Mouse (Mus musculus) liver, adult 2 months (tissue): ENCODE data around the gene Epha6. TPM values are rescaled to one million over a fixed set of nuclear protein-coding genes. Genes with fewer than 3 reads are reported as not detected.
A peak's percentile ranks its signal among the peaks of the same experiment; 100 is the strongest.

Experiments used
- DNase-seq: peaks from one replicate; pipeline ENCODE4 v3.0.0-alpha.2; 2011; ENCODE audit warnings: low read depth, low spot score; ENCODE audit errors: extremely low read depth
- H3K27ac ChIP-seq: fragments of 200-500 bp; replicated peaks from 2 replicates; pipeline ENCODE4 v1.5.1; 2012; ENCODE audit warnings: low read depth, mild to moderate bottlenecking, control low read depth, inconsistent platforms, low read length; ENCODE audit not compliant: insufficient read depth
- H3K27me3 ChIP-seq: fragments of 200-500 bp; 2 replicates; pipeline ENCODE4 v1.6.1; 2012; ENCODE audit warnings: mild to moderate bottlenecking, moderate library complexity, low read length, inconsistent platforms; ENCODE audit not compliant: control insufficient read depth, insufficient read depth
- H3K36me3 ChIP-seq: fragments of 200-500 bp; 2 replicates; pipeline ENCODE4 v1.6.1; 2012; ENCODE audit warnings: low read length, inconsistent platforms; ENCODE audit not compliant: control insufficient read depth, insufficient read depth
- H3K4me1 ChIP-seq: fragments of 200-500 bp; 2 replicates; pipeline ENCODE4 v1.6.1; 2011; ENCODE audit warnings: low read length; ENCODE audit not compliant: control insufficient read depth, insufficient read depth
- H3K4me3 ChIP-seq: fragments of 200-500 bp; 2 replicates; pipeline ENCODE4 v1.5.1; 2011; ENCODE audit warnings: low read depth, mild to moderate bottlenecking, control low read depth, low read length, moderate library complexity; ENCODE audit not compliant: insufficient read depth
- H3K79me2 ChIP-seq: fragments of 200-500 bp; 2 replicates; pipeline ENCODE4 v1.6.1; 2012; ENCODE audit warnings: inconsistent platforms, mild to moderate bottlenecking, low read length, moderate library complexity; ENCODE audit not compliant: control insufficient read depth, insufficient read depth
- H3K9ac ChIP-seq: fragments of 200-500 bp; 2 replicates; pipeline ENCODE4 v1.6.1; 2012; ENCODE audit warnings: low read depth, mild to moderate bottlenecking, control low read depth, inconsistent platforms, low read length
- CTCF ChIP-seq: fragments of 200-500 bp; IDR thresholded peaks from 2 replicates; pipeline ENCODE4 v1.5.1; 2011; ENCODE audit warnings: low read depth, low read length, control low read depth
- POLR2A ChIP-seq: fragments of 200-500 bp; IDR thresholded peaks from 2 replicates; pipeline ENCODE4 v1.6.1; 2011; ENCODE audit warnings: low read length, control low read depth; ENCODE audit not compliant: insufficient read depth; ENCODE audit errors: extremely low read depth
- WGBS: fragments of 180-500 bp; shearing (Covaris S2); methylation state at CpG from one replicate; pipeline ENCODE4 v1.1.7; 2018; 5-methylcytosine and 5-hydroxymethylcytosine counted together
- polyA plus RNA-seq: library from polyadenylated mRNA; depleted of rRNA; stranded (reverse); fragments of >200 nt; gene quantifications from 2 replicates; pipeline ENCODE4 v1.2.3, GENCODE M21; 2012
- total RNA-seq: library from RNA; depleted of rRNA; stranded (reverse); fragments of >200 nt; gene quantifications from 2 replicates; pipeline ENCODE4 v1.2.3, GENCODE M21; 2014

Gene Epha6
- total and polyA plus RNA-seq, 2 experiments, result not detected

DNA sequence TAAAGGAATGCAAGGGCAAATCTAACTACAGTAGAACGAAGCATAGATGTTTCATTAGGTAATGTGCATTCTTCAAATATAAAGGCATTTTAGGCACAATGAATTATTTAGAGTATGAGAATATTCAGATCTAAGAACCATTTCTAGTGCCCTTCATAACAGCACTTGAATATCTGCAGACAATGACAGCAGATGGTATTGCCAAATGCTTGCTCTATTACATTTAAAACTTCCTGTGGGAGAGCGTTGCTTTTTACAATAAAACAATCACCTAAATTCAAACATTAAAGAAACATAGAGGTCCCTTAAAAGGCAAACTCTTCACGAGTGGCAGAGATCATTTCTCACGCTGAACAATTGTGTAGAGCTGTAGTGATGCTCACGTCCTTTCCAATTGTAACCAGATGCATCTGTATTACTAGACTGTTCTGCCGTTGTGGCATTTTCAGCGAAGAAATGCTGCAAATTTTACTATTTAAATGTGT is 347.1 kb downstream of the Epha6 start:
- H3K9ac ChIP-seq, result no peak overlapping the region
- no peak overlapping the region for H3K4me3 ChIP-seq
- H3K27ac ChIP-seq, result no peak overlapping the region
- H3K4me1 ChIP-seq, result no peaks in the 10 kb centered on the region
- H3K79me2 ChIP-seq, result no peaks in the 10 kb centered on the region
- WGBS, result 80% methylated on average over 7 of the region's 7 CpGs
- no peak for DNase-seq
- no peaks in the 10 kb centered on the region for H3K27me3 ChIP-seq
- TF ChIP-seq POLR2A (no peak), CTCF (no peak)
- no peaks in the 10 kb centered on the region for H3K36me3 ChIP-seq

DNA sequence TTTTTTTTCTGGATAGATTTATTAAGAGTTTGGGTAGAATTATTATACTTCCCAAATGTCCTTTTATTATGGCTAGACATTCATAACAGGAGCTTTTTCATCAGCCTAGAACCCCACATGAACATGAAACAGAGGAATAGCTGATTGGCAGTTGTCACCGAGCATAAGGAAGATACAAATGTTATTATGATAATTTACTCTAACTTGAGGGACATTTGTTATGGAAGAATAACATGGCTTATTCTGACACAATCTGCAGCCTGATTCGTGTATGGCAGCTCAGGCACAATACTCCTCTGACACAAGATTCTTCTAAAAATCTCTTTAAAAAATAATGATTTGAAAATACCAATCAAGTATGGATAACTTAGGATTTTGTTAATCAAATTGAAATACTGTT is 347.7 kb downstream of the Epha6 start:
- Histone ChIP-seq H3K79me2 (no peaks in the 10 kb centered on the region), H3K27ac (no peak overlapping the region), H3K9ac (no peak overlapping the region), H3K36me3 (no peaks in the 10 kb centered on the region), H3K4me3 (no peak overlapping the region), H3K27me3 (no peaks in the 10 kb centered on the region), H3K4me1 (no peaks in the 10 kb centered on the region)
- DNase-seq, result no peak
- 60% methylated on average over 2 of the region's 2 CpGs for WGBS
- TF ChIP-seq POLR2A (no peak), CTCF (no peak)

DNA sequence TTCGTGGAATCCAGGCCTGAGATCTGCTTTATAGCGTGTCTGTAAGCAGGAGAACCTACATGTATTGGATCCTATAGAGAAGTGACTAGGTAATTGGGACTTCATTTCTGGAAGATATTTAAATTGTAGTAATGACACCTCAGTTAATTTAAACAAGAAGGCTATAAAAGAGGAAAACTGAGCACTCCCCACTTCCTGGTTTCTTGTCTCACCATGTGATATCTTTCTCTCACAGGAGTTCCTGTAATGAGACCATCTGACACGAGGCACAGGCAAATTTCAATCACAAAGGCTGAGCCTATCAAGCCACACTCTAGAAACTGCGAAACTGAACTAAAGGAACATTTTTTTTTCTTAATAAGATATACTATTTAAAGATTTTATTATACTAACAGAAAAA is 348.3 kb downstream of the Epha6 start:
- Histone ChIP-seq H3K4me1 (no peaks in the 10 kb centered on the region), H3K27ac (no peak overlapping the region), H3K79me2 (no peaks in the 10 kb centered on the region), H3K4me3 (no peak overlapping the region), H3K27me3 (no peaks in the 10 kb centered on the region), H3K36me3 (no peaks in the 10 kb centered on the region), H3K9ac (no peak overlapping the region)
- no peak for DNase-seq
- WGBS, result 60% methylated on average over 4 of the region's 4 CpGs
- TF ChIP-seq POLR2A (no peak), CTCF (no peak)

DNA sequence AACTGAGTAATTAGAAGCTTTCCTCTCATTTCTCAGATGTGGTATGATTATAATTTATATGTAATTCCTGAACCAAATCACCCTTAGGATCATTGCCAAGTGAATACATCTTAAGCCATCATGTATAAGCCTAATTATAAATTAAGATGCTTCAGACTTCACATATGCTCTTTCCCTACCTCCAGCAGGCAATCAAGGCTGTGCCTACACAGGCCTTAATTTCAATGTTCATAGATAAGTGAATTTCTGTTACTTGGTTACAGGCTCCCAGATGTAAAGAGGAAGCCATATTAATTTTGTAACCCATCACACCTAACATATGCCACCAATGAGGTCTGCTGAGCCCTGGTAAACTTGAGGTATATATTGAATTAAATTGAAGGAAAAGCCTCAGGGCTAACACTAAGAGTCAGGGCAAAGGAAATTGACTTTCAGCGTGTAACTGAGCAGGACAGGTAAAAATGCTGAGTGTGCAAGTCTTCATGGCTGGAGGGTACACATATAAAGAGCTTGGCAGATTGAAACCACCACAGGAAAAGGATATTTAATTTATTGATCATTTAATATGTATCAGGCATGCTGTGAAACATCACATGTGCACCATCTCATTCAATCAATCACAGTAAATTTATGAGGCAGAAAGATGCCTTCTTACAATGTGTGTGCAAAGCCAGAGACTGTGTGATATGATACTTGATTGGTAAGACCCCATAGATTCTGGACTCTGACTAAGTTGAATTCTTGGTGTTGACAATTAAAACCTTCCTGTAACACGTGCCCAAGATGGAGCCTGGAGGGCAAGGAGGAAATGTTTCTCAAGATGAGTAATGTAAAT is 365.8 kb downstream of the Epha6 start:
- no peaks in the 10 kb centered on the region for H3K4me1 ChIP-seq
- no peak for DNase-seq
- no peak for TF ChIP-seq CTCF
- no peak for TF ChIP-seq POLR2A
- WGBS, result 61% methylated on average over 2 of the region's 2 CpGs
- H3K27ac ChIP-seq, result no peak overlapping the region
- no peak overlapping the region for H3K4me3 ChIP-seq
- H3K27me3 ChIP-seq, result no peaks in the 10 kb centered on the region
- H3K9ac ChIP-seq, result no peak overlapping the region
- H3K36me3 ChIP-seq, result no peaks in the 10 kb centered on the region
- H3K79me2 ChIP-seq, result no peaks in the 10 kb centered on the region

DNA sequence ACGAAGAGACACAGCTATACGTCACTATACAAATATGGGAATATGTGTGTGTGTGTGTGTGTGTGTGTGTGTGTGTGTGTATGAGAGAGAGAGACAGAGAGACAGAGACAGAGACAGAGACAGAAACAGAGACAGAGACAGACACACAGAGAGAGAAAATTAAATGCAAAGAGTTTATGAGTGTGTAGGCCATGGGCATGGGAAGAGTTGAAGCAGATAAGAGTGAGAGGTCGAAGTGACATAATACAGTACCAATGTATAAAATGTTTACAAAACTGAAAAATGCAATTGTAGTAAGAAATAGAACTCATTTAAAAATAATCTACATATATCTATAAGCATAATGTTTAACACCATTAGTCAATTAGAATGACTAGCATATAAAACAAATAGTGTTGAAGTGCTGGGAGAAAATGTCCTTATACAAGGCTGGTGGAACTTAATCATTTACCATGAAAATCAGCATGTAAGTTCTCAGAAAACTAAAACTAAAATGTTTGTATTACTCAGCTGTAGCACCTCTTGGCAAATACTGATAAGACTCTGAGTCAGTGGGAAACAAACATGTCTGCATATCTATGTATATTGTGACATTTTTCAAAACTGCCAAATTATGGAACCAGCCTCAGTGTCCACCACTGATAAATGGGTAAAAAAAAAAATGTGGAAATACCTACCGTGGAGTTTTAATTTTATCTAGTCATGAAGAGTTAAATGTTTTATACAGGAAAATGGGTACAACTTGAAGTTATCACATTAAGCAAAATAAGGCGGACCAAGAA is 371.2 kb downstream of the Epha6 start:
- Histone ChIP-seq H3K9ac (no peak overlapping the region), H3K27me3 (no peaks in the 10 kb centered on the region), H3K27ac (no peak overlapping the region), H3K36me3 (no peaks in the 10 kb centered on the region), H3K4me1 (peaks cover 1% of the 10 kb centered on the region; the same call in 1 of the 2 replicates), H3K79me2 (no peaks in the 10 kb centered on the region), H3K4me3 (no peak overlapping the region)
- DNase-seq, result no peak
- no peak for TF ChIP-seq POLR2A
- no peak for TF ChIP-seq CTCF
- WGBS, result 84% methylated on average over 5 of the region's 5 CpGs

DNA sequence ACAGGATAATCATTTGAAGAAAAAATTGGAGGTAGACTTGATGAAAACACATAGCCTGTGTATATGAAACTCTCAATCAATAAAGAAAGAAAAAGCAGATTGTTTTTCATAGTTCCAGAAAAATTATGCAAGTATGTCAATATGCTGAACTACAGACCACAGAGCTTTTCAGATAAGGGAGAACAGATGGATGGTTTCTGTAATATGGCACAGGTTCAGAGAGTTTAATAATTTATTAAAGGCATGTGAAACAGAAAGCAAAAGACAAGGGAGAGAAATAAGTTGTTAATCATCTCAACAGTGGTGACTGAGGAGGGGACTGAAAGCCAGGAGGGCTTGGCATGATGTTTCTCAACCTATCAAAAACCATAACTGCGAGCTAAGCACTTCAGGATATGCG is 372.3 kb downstream of the Epha6 start:
- H3K36me3 ChIP-seq, result no peaks in the 10 kb centered on the region
- peak; percentile 72 for DNase-seq
- H3K9ac ChIP-seq, result no peak overlapping the region
- H3K79me2 ChIP-seq, result no peaks in the 10 kb centered on the region
- TF ChIP-seq CTCF, result no peak
- no peak for TF ChIP-seq POLR2A
- no peak overlapping the region for H3K4me3 ChIP-seq
- no peak overlapping the region for H3K27ac ChIP-seq
- H3K27me3 ChIP-seq, result no peaks in the 10 kb centered on the region
- WGBS, result 92% methylated on average over 2 of the region's 2 CpGs
- H3K4me1 ChIP-seq, result peaks cover 1% of the 10 kb centered on the region; the same call in 1 of the 2 replicates
